In genomic region chr7:30169583-30170282, GRCm38 (mm10) we compare ENCODE assay signal across 8 mouse cellular contexts. TPM values are rescaled to one million over a fixed set of nuclear protein-coding genes. Genes with fewer than 3 reads are reported as not detected.
DNase-seq lines count a peak whose midpoint lies in the region; ATAC-seq and TF ChIP-seq lines count a peak whose summit lies in the region.

Zfp146 (minus strand) TSS chr7:30169750.

- no peaks in the 10 kb centered on the region for H3K9me3 ChIP-seq in ES-E14 (ENCODE audit: control insufficient read depth, insufficient read depth, low read depth, low read length)
- H3K9me3 ChIP-seq in forebrain, embryonic 16.5 days (ENCODE audit: control insufficient read depth, low read length) = peaks cover 12% of the 10 kb centered on the region
- H3K9me3 ChIP-seq in lung, embryonic 14.5 days (ENCODE audit: low read depth, low read length) = peaks cover 25% of the 10 kb centered on the region

- peak within 1 kb of the TSS; percentile 64 for H3K4me2 ChIP-seq in forebrain, embryonic 16.5 days (ENCODE audit: low read length)
- peak within 1 kb of the TSS; percentile 77 for H3K4me2 ChIP-seq in lung, embryonic 14.5 days

- peak within 1 kb of the TSS; percentile 96 to 98 for H3K4me3 ChIP-seq in ES-E14 (ENCODE audit: insufficient read depth in 1 of 2, low read depth in 1 of 2, low read length in 2 of 2, poor library complexity in 1 of 2, severe bottlenecking in 1 of 2)
- H3K4me3 ChIP-seq in forebrain, embryonic 16.5 days (replicated peaks; ENCODE audit: low read length) = peak within 1 kb of the TSS; percentile 59
- H3K4me3 ChIP-seq in layer of hippocampus, adult 2 months = peak within 1 kb of the TSS; percentile 69
- H3K4me3 ChIP-seq in lung, embryonic 14.5 days (ENCODE audit: low read depth, low read length) = peak within 1 kb of the TSS; percentile 74
- peak within 1 kb of the TSS; percentile 100 for H3K4me3 ChIP-seq in olfactory bulb, adult 2 months (ENCODE audit: insufficient read depth, low read depth, low read length)
- H3K4me3 ChIP-seq in thymus, adult 2 months (ENCODE audit: control insufficient read depth, insufficient read depth, low read length) = peak within 1 kb of the TSS; percentile 94

- TF ChIP-seq POLR2A in olfactory bulb, adult 2 months (IDR thresholded peaks at IDR 0.05; ENCODE audit: insufficient read depth, low read depth, low read length) = peak; percentile 83
- peak; percentile 63 for TF ChIP-seq POLR2A in thymus, adult 2 months (IDR thresholded peaks at IDR 0.05; ENCODE audit: control insufficient read depth, extremely low read depth, insufficient read depth, low read length, poor library complexity)

- H3K4me1 ChIP-seq in ES-E14 (ENCODE audit: control insufficient read depth in 2 of 2, insufficient read depth in 2 of 2, low read length in 2 of 2, poor library complexity in 1 of 2) = peaks cover 0 to 6% of the 10 kb centered on the region in 2 experiments; a peak in 1 of 4 replicates
- H3K4me1 ChIP-seq in forebrain, embryonic 16.5 days (replicated peaks; ENCODE audit: control insufficient read depth, insufficient read depth, low read length) = peaks cover 20% of the 10 kb centered on the region
- no peaks in the 10 kb centered on the region for H3K4me1 ChIP-seq in lung, embryonic 14.5 days (ENCODE audit: insufficient read depth)
- H3K4me1 ChIP-seq in olfactory bulb, adult 2 months (ENCODE audit: control insufficient read depth, insufficient read depth, low read length) = no peaks in the 10 kb centered on the region
- H3K4me1 ChIP-seq in thymus, adult 2 months (replicated peaks; ENCODE audit: control insufficient read depth, insufficient read depth, low read length) = peaks cover 4% of the 10 kb centered on the region

- in situ Hi-C loops in ES-E14 (cut with MboI; ENCODE audit: low sequenced_read_pairs in 2 of 2, unreplicated experiment in 2 of 2) = no loop called here

- H3K36me3 ChIP-seq in ES-E14 (ENCODE audit: control insufficient read depth, insufficient read depth, low read length, poor library complexity, severe bottlenecking) = no peaks in the 10 kb centered on the region
- H3K36me3 ChIP-seq in forebrain, embryonic 16.5 days (ENCODE audit: control insufficient read depth, insufficient read depth) = peaks cover 20% of the 10 kb centered on the region
- peaks cover 15% of the 10 kb centered on the region for H3K36me3 ChIP-seq in lung, embryonic 14.5 days (ENCODE audit: insufficient read depth)
- no peaks in the 10 kb centered on the region for H3K36me3 ChIP-seq in thymus, adult 2 months (ENCODE audit: control insufficient read depth, insufficient read depth, low read length)

- TF ChIP-seq CTCF in layer of hippocampus, adult 2 months (conservative IDR thresholded peaks at IDR 0.05) = no peak
- TF ChIP-seq CTCF in lung, embryonic 14.5 days (IDR thresholded peaks at IDR 0.05; ENCODE audit: low read depth) = no peak
- no peak for TF ChIP-seq CTCF in olfactory bulb, adult 2 months (IDR thresholded peaks at IDR 0.05; ENCODE audit: insufficient read depth, low read depth, low read length)
- TF ChIP-seq CTCF in thymus, adult 2 months (IDR thresholded peaks at IDR 0.05; ENCODE audit: borderline replicate concordance, control insufficient read depth, extremely low read depth, insufficient read depth, low read length, poor library complexity) = no peak

- H3K9ac ChIP-seq in ES-E14 (ENCODE audit: insufficient read depth, low read depth, low read length, poor library complexity, severe bottlenecking) = peak within 1 kb of the TSS; percentile 89
- peak within 1 kb of the TSS; percentile 88 for H3K9ac ChIP-seq in forebrain, embryonic 16.5 days (replicated peaks; ENCODE audit: low read depth, low read length)
- peak within 1 kb of the TSS; percentile 91 for H3K9ac ChIP-seq in lung, embryonic 14.5 days

- intact Hi-C loops in heart, postnatal 36 days (cut with DNase I) = loop anchor here (2.0 to 5.0 kb wide), 4 partner anchors 47 to 157 kb away; partner anchors contain the start of genes Thap8, Wdr62 and Zfp260

- under 1% methylated on average over 36 of the region's 36 CpGs for WGBS in forebrain, embryonic 16.5 days
- WGBS in lung, embryonic 14.5 days = under 1% methylated on average over 36 of the region's 36 CpGs
- under 1% methylated on average over 36 of the region's 36 CpGs for WGBS in olfactory bulb, adult 2 months
- under 1% methylated on average over 36 of the region's 36 CpGs for WGBS in thymus, adult 2 months

- ATAC-seq in forebrain, embryonic 16.5 days = peak; percentile 97
- peak; percentile 98 for ATAC-seq in lung, embryonic 14.5 days (ENCODE audit: insufficient read depth)

- DNase-seq in ES-E14 (ENCODE audit: low read depth, low spot score) = peak; percentile 91
- peak; percentile 92 to 99 for DNase-seq in cerebellum, adult 18-20 months
- DNase-seq in heart, postnatal 36 days = peak; percentile 86 to 92
- peak; percentile 88 to 95 for DNase-seq in layer of hippocampus, adult 2 months (ENCODE audit: low spot score in 2 of 2)
- DNase-seq in lung, embryonic 14.5 days = peak; percentile 98
- peak; percentile 92 for DNase-seq in thymus, adult 2 months

- H3K27me3 ChIP-seq in forebrain, embryonic 16.5 days (replicated peaks; ENCODE audit: control insufficient read depth, insufficient read depth, low read length) = no peaks in the 10 kb centered on the region
- H3K27me3 ChIP-seq in lung, embryonic 14.5 days (ENCODE audit: insufficient read depth, low read length) = no peaks in the 10 kb centered on the region
- no peaks in the 10 kb centered on the region for H3K27me3 ChIP-seq in thymus, adult 2 months (ENCODE audit: control insufficient read depth, insufficient read depth, low read length)

- H3K27ac ChIP-seq in ES-E14 (ENCODE audit: insufficient read depth, low read depth, low read length, poor library complexity, severe bottlenecking) = peak within 1 kb of the TSS; percentile 69
- peak within 1 kb of the TSS; percentile 91 for H3K27ac ChIP-seq in forebrain, embryonic 16.5 days (ENCODE audit: low read length)
- H3K27ac ChIP-seq in layer of hippocampus, adult 2 months = peak within 1 kb of the TSS; percentile 99
- H3K27ac ChIP-seq in lung, embryonic 14.5 days (ENCODE audit: low read depth) = peak within 1 kb of the TSS; percentile 90
- peak within 1 kb of the TSS; percentile 99 for H3K27ac ChIP-seq in olfactory bulb, adult 2 months (ENCODE audit: insufficient read depth, low read depth, low read length)
- peak within 1 kb of the TSS; percentile 59 for H3K27ac ChIP-seq in thymus, adult 2 months (ENCODE audit: control insufficient read depth, insufficient read depth, low read length)

TF ChIP-seq in ES-E14, 5 proteins besides CTCF, POLR2A, EP300 and RAD21:
- TF ChIP-seq MAFK (IDR thresholded peaks at IDR 0.05; ENCODE audit: insufficient read depth, low read depth, low read length) (0 out of 2 replicates have a peak, but pooled peaks have one; percentile 28), ZC3H11A (IDR thresholded peaks at IDR 0.05; ENCODE audit: borderline replicate concordance, low read depth, low read length) (no peak), HCFC1 (IDR thresholded peaks at IDR 0.05; ENCODE audit: borderline replicate concordance, insufficient read depth, low read length) (peak; percentile 90), CHD2 (IDR thresholded peaks at IDR 0.05; ENCODE audit: low read depth, low read length) (no peak), ZNF384 (IDR thresholded peaks at IDR 0.05; ENCODE audit: low read depth, low read length) (no peak)

RNA-seq across cellular contexts. Expression of gene Zfp146, which starts in this region (rescaled TPM):
- total RNA-seq in ES-E14 (2012; rRNA removed) = 35.0 and 37.9 TPM in 2 replicates
- 17.4 and 18.0 TPM in 2 replicates for polyA plus RNA-seq in forebrain, embryonic 16.5 days (2015; fragmentation: Nextera tagmentation; extraction: Ambion mirVana)
- total RNA-seq in heart, postnatal 36 days (2021) = 10 to 100 TPM; 26.3 to 30.3 TPM
- 10 to 100 TPM; 48.9 to 52.0 TPM for total RNA-seq in layer of hippocampus, adult 2 months (2021)
- 16.8 and 17.0 TPM in 2 replicates for polyA plus RNA-seq in lung, embryonic 14.5 days (2014; fragmentation: Nextera tagmentation; extraction: Ambion mirVana)
- polyA plus RNA-seq in olfactory bulb, adult 2 months (2012; ENCODE audit: insufficient read depth, insufficient read length, low replicate concordance, missing spikeins) = not detected in 2 replicates
- polyA plus RNA-seq in thymus, adult 2 months (2012; rRNA removed) = 16.8 and 18.6 TPM in 2 replicates

Comparison
In these comparisons a context has a peak if more than half of its experiments do, and no peak if none do; other contexts are left out.
1. Peak in every context shown above with its lines: DNase-seq, ATAC-seq, H3K4me3 ChIP-seq and H3K27ac ChIP-seq.